Mouse (Mus musculus): ENCODE results near the gene Ttc9b. TPM values are rescaled to one million over a fixed set of nuclear protein-coding genes. Genes with fewer than 3 reads are reported as not detected.
A peak's percentile ranks its signal among the peaks of the same experiment; 100 is the strongest.

Gene Ttc9b
- polyA plus RNA-seq (2015; fragmentation: Nextera tagmentation; extraction: Ambion mirVana), result 64.1 and 66.2 TPM in 2 replicates

GRCm38 (mm10) chr7:27653681-27654437, at the start of gene Ttc9b:
Gene Ttc9b (plus strand): TSS chr7:27653915.
- ATAC-seq (replicated peaks), result peak; percentile 70
- under 1% methylated on average over 48 of the region's 62 CpGs for WGBS
- Histone ChIP-seq H3K4me3 (peak within 1 kb of the TSS; percentile 76), H3K27me3 (no peaks in the 10 kb centered on the region), H3K4me1 (peaks cover 21% of the 10 kb centered on the region), H3K9ac (replicated peaks) (peak within 1 kb of the TSS; percentile 90), H3K4me2 (replicated peaks) (peak within 1 kb of the TSS; percentile 83), H3K36me3 (peaks cover 11% of the 10 kb centered on the region), H3K9me3 (no peaks in the 10 kb centered on the region), H3K27ac (replicated peaks) (peak within 1 kb of the TSS; percentile 95)

- Histone ChIP-seq H3K27ac (replicated peaks) (peak overlapping the region; percentile 79), H3K36me3 (peaks cover 13% of the 10 kb centered on the region), H3K4me1 (peaks cover 65% of the 10 kb centered on the region), H3K9me3 (no peaks in the 10 kb centered on the region), H3K4me3 (no peak overlapping the region), H3K4me2 (replicated peaks) (no peak overlapping the region), H3K9ac (replicated peaks) (no peak overlapping the region), H3K27me3 (no peaks in the 10 kb centered on the region)
- WGBS, result 44% methylated on average over 5 of the region's 5 CpGs
- no peak for ATAC-seq (replicated peaks)
These were observed 48.9 kb upstream of the Ttc9b start for GRCm38 (mm10) chr7:27604661-27605348.

GRCm38 (mm10) chr7:27605499-27606285, 48.0 kb upstream of the Ttc9b start:
- peaks cover 19% of the 10 kb centered on the region for H3K36me3 ChIP-seq
- H3K27me3 ChIP-seq, result no peaks in the 10 kb centered on the region
- no peak overlapping the region for H3K9ac ChIP-seq (replicated peaks)
- H3K9me3 ChIP-seq, result no peaks in the 10 kb centered on the region
- ATAC-seq (replicated peaks), result no peak
- 63% methylated on average over 9 of the region's 9 CpGs for WGBS
- peaks cover 64% of the 10 kb centered on the region for H3K4me1 ChIP-seq
- no peak overlapping the region for H3K4me3 ChIP-seq
- peak overlapping the region; percentile 79 for H3K27ac ChIP-seq (replicated peaks)
- H3K4me2 ChIP-seq (replicated peaks), result no peak overlapping the region

GRCm38 (mm10) chr7:27606481-27607254, 47.0 kb upstream of the Ttc9b start:
- Histone ChIP-seq H3K9ac (replicated peaks) (no peak overlapping the region; the same call in 1 of the 2 replicates), H3K4me2 (replicated peaks) (no peak overlapping the region), H3K4me3 (no peak overlapping the region), H3K27ac (replicated peaks) (peak overlapping the region; percentile 36; the same call in 1 of the 2 replicates), H3K4me1 (peaks cover 59% of the 10 kb centered on the region), H3K36me3 (peaks cover 19% of the 10 kb centered on the region), H3K27me3 (no peaks in the 10 kb centered on the region), H3K9me3 (no peaks in the 10 kb centered on the region)
- 73% methylated on average over 10 of the region's 10 CpGs for WGBS
- ATAC-seq (replicated peaks), result no peak

- H3K9ac ChIP-seq (replicated peaks), result no peak overlapping the region
- H3K27me3 ChIP-seq, result no peaks in the 10 kb centered on the region
- no peak overlapping the region for H3K4me3 ChIP-seq
- H3K36me3 ChIP-seq, result peaks cover 19% of the 10 kb centered on the region
- no peaks in the 10 kb centered on the region for H3K9me3 ChIP-seq
- peaks cover 50% of the 10 kb centered on the region for H3K4me1 ChIP-seq
- peak overlapping the region; percentile 36; the same call in 1 of the 2 replicates for H3K27ac ChIP-seq (replicated peaks)
- ATAC-seq (replicated peaks), result no peak
- no peak overlapping the region for H3K4me2 ChIP-seq (replicated peaks)
- WGBS, result 66% methylated on average over 5 of the region's 5 CpGs
These were observed 46.1 kb upstream of the Ttc9b start for GRCm38 (mm10) chr7:27607580-27607979.

GRCm38 (mm10) chr7:27608130-27608529, 45.6 kb upstream of the Ttc9b start:
- 88% methylated on average over 3 of the region's 3 CpGs for WGBS

GRCm38 (mm10) chr7:27609285-27609684, 44.4 kb upstream of the Ttc9b start:
- H3K27ac ChIP-seq (replicated peaks), result no peak overlapping the region
- H3K4me1 ChIP-seq, result peaks cover 55% of the 10 kb centered on the region
- H3K9ac ChIP-seq (replicated peaks), result no peak overlapping the region
- peaks cover 19% of the 10 kb centered on the region for H3K36me3 ChIP-seq
- no peak overlapping the region for H3K4me3 ChIP-seq
- 95% methylated on average over 4 of the region's 4 CpGs for WGBS
- H3K27me3 ChIP-seq, result no peaks in the 10 kb centered on the region
- no peak overlapping the region for H3K4me2 ChIP-seq (replicated peaks)
- no peak for ATAC-seq (replicated peaks)
- H3K9me3 ChIP-seq, result no peaks in the 10 kb centered on the region

More at GRCm38 (mm10) chr7:27608130-27608529, 45.6 kb upstream of the Ttc9b start:
- H3K4me3 ChIP-seq, result no peak overlapping the region
- no peaks in the 10 kb centered on the region for H3K27me3 ChIP-seq
- H3K9ac ChIP-seq (replicated peaks), result no peak overlapping the region
- ATAC-seq (replicated peaks), result no peak
- H3K9me3 ChIP-seq, result no peaks in the 10 kb centered on the region
- no peak overlapping the region for H3K4me2 ChIP-seq (replicated peaks)
- 0 out of 2 replicates have a peak overlapping the region, but pooled peaks have one; percentile 36 for H3K27ac ChIP-seq (replicated peaks)
- H3K4me1 ChIP-seq, result peaks cover 50% of the 10 kb centered on the region
- peaks cover 19% of the 10 kb centered on the region for H3K36me3 ChIP-seq

GRCm38 (mm10) chr7:27609688-27610087, 44.0 kb upstream of the Ttc9b start:
- Histone ChIP-seq H3K9ac (replicated peaks) (no peak overlapping the region), H3K4me1 (peaks cover 55% of the 10 kb centered on the region), H3K4me3 (no peak overlapping the region), H3K36me3 (peaks cover 19% of the 10 kb centered on the region), H3K9me3 (no peaks in the 10 kb centered on the region), H3K27ac (replicated peaks) (no peak overlapping the region), H3K4me2 (replicated peaks) (no peak overlapping the region), H3K27me3 (no peaks in the 10 kb centered on the region)
- 92% methylated on average over 2 of the region's 2 CpGs for WGBS
- ATAC-seq (replicated peaks), result no peak

GRCm38 (mm10) chr7:27610370-27610769, 43.3 kb upstream of the Ttc9b start:
- WGBS, result 90% methylated on average over 3 of the region's 3 CpGs
- Histone ChIP-seq H3K4me3 (no peak overlapping the region), H3K4me2 (replicated peaks) (no peak overlapping the region), H3K9me3 (no peaks in the 10 kb centered on the region), H3K27ac (replicated peaks) (peak overlapping the region; percentile 64), H3K27me3 (no peaks in the 10 kb centered on the region), H3K9ac (replicated peaks) (no peak overlapping the region), H3K36me3 (peaks cover 19% of the 10 kb centered on the region), H3K4me1 (peaks cover 52% of the 10 kb centered on the region)
- ATAC-seq (replicated peaks), result no peak

GRCm38 (mm10) chr7:27610871-27611270, 42.8 kb upstream of the Ttc9b start:
- Histone ChIP-seq H3K4me3 (no peak overlapping the region), H3K4me1 (peaks cover 47% of the 10 kb centered on the region), H3K36me3 (peaks cover 19% of the 10 kb centered on the region), H3K9me3 (no peaks in the 10 kb centered on the region), H3K4me2 (replicated peaks) (no peak overlapping the region), H3K27me3 (no peaks in the 10 kb centered on the region), H3K9ac (replicated peaks) (no peak overlapping the region), H3K27ac (replicated peaks) (peak overlapping the region; percentile 64)
- WGBS, result 86% methylated on average over 5 of the region's 5 CpGs
- no peak for ATAC-seq (replicated peaks)

- WGBS, result 51% methylated on average over 4 of the region's 4 CpGs
- Histone ChIP-seq H3K4me2 (replicated peaks) (no peak overlapping the region), H3K27ac (replicated peaks) (peak overlapping the region; percentile 86)
These were observed 40.8 kb upstream of the Ttc9b start for GRCm38 (mm10) chr7:27612940-27613339.

More at GRCm38 (mm10) chr7:27612940-27613339, 40.8 kb upstream of the Ttc9b start:
- 0 out of 2 replicates have a peak, but pooled peaks have one; percentile 5 for ATAC-seq (replicated peaks)
- Histone ChIP-seq H3K9me3 (no peaks in the 10 kb centered on the region), H3K4me3 (no peak overlapping the region), H3K9ac (replicated peaks) (no peak overlapping the region; the same call in 1 of the 2 replicates), H3K27me3 (no peaks in the 10 kb centered on the region), H3K4me1 (peaks cover 29% of the 10 kb centered on the region), H3K36me3 (peaks cover 33% of the 10 kb centered on the region)
